Mouse (Mus musculus) bone marrow, adult 2 months (tissue): ENCODE measurements around the gene St8sia4. TPM values are rescaled to one million over a fixed set of nuclear protein-coding genes. Genes with fewer than 3 reads are reported as not detected.
"Not testable (repeated sequence)": the region's sequence is repeated elsewhere in the genome, so short reads cannot be mapped to it uniquely, and the experiment has no call there.

Experiments used
- H3K27ac ChIP-seq: fragments of 200-500 bp; 2 replicates; pipeline ENCODE4 v1.5.1; 2012; ENCODE audit warnings: low read depth, mild to moderate bottlenecking, control low read depth, inconsistent platforms, low read length; ENCODE audit not compliant: control insufficient read depth, poor library complexity, insufficient read depth
- H3K4me1 ChIP-seq: fragments of 200-500 bp; 2 replicates; pipeline ENCODE4 v1.6.1; 2011; ENCODE audit warnings: low read length; ENCODE audit not compliant: control insufficient read depth, insufficient read depth
- H3K4me3 ChIP-seq: fragments of 200-500 bp; replicated peaks from 2 replicates; pipeline ENCODE3; 2011; ENCODE audit warnings: mild to moderate bottlenecking, low read depth, low read length, control low read depth; ENCODE audit not compliant: control insufficient read depth
- CTCF ChIP-seq: fragments of 200-500 bp; IDR thresholded peaks from 2 replicates; pipeline ENCODE4 v1.5.1; 2011; ENCODE audit warnings: low read length, control low read depth; ENCODE audit not compliant: control insufficient read depth, insufficient read depth
- POLR2A ChIP-seq: fragments of 200-500 bp; IDR thresholded peaks from 2 replicates; pipeline ENCODE4 v1.6.1; 2011; ENCODE audit warnings: low read depth, mild to moderate bottlenecking, control low read depth, low read length, borderline replicate concordance; ENCODE audit not compliant: control insufficient read depth
- WGBS: fragments of 180-500 bp; shearing (Covaris S2); methylation state at CpG from one replicate; pipeline ENCODE4 v1.1.7; 2018; 5-methylcytosine and 5-hydroxymethylcytosine counted together
- polyA plus RNA-seq: library from polyadenylated mRNA; stranded (reverse); fragments of >200 nt; gene quantifications from 2 replicates; pipeline ENCODE4 v1.2.4, GENCODE M21; 2011; ENCODE audit warnings: low replicate concordance; ENCODE audit not compliant: missing spikeins, insufficient read depth, insufficient read length

The St8sia4 gene
- polyA plus RNA-seq, 1 experiment, result 6.4 TPM

DNA sequence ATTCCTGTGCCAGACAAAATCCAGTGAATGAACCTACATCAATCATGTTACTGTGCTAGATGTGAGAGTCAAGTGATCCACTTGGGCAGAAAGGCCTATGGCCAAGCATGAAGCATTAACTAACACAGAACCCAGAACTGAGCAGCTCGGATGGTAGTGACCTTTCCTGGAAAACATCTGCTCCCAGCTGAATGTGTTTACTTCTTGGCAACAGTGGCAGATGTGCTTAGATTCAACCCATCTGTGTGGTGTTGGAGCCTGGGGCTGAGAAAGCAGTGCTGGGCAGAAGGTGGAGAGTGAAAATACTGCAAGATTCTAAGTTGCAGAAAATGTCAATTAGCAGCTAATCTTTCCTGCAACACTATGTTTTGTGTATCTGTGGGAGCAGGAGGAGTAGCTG lies 85.1 kb downstream of the St8sia4 start:
- no peak overlapping the region for H3K4me3 ChIP-seq
- no peak overlapping the region for H3K27ac ChIP-seq
- no peaks in the 10 kb centered on the region for H3K4me1 ChIP-seq
- 69% methylated on average over 1 of the region's 1 CpGs for WGBS
- TF ChIP-seq POLR2A (no peak), CTCF (no peak)

- no peak overlapping the region for H3K4me3 ChIP-seq
- WGBS, result 3% methylated on average over 9 of the region's 9 CpGs
These were observed 94.5 kb downstream of the St8sia4 start for GRCm38 (mm10) chr1:95572619-95573540.

DNA sequence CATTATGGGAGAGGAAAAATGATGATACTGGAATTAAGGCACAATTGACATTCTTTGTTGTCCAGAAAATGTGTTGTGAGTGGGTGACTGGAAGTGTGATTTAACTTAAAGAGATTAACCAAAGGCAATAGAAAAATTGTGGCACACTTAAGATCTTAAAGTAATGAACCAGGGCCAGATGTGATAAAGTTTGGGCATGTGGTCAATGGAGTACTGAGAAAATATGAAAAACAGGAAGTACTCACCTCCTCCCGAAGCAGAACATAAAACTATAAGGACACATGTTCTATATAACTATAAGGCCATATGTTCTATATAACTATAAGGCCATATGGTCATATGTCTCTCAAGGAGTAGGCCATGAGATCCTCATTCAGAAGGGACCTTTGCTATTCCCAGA lies 96.3 kb downstream of the St8sia4 start:
- WGBS, result 0% methylated on average over 1 of the region's 1 CpGs
- H3K4me1 ChIP-seq, result no peaks in the 10 kb centered on the region
- TF ChIP-seq POLR2A (no peak), CTCF (no peak)
- H3K4me3 ChIP-seq, result no peak overlapping the region
- H3K27ac ChIP-seq, result no peak overlapping the region

More at GRCm38 (mm10) chr1:95572619-95573540, 94.5 kb downstream of the St8sia4 start:
- H3K4me1 ChIP-seq, result no peaks in the 10 kb centered on the region
- TF ChIP-seq POLR2A (no peak), CTCF (no peak)
- no peak overlapping the region for H3K27ac ChIP-seq

- H3K4me3 ChIP-seq, H3K4me1 ChIP-seq, H3K27ac ChIP-seq: not testable (repeated sequence)
These were observed 112.8 kb downstream of the St8sia4 start for GRCm38 (mm10) chr1:95554556-95554955.

DNA sequence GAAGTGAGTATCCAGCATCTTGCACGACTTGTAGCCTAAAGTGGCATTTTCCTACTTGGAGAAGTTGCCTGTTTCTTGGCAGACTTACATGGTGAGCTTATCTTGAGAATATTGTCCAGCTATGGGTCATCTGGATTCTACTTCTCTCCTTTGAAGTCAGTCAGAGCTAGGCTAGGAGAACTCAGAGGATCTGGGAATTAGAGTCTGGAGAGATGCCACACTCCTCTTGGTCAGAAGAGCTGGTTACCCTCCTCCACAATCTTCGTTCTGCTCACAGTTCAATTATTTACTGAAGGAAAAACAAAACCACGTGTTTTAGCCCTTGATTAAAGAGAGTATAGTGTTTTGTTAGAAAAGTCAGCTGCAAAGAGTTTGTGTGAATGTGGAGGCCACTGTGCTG lies 125.9 kb downstream of the St8sia4 start:
- WGBS, result 76% methylated on average over 3 of the region's 3 CpGs

More for the DNA sequence above, 125.9 kb downstream of the St8sia4 start:
- H3K4me3 ChIP-seq, result no peak overlapping the region
- H3K27ac ChIP-seq, result no peak overlapping the region
- TF ChIP-seq POLR2A, result no peak
- no peak for TF ChIP-seq CTCF
- H3K4me1 ChIP-seq, result no peaks in the 10 kb centered on the region
